Mouse (Mus musculus): ENCODE data around the gene F7. TPM values are rescaled to one million over a fixed set of nuclear protein-coding genes. Genes with fewer than 3 reads are reported as not detected.

The F7 gene
- polyA plus RNA-seq (2016; fragmentation: Nextera tagmentation; extraction: Ambion mirVana) = not detected in 2 replicates

DNA sequence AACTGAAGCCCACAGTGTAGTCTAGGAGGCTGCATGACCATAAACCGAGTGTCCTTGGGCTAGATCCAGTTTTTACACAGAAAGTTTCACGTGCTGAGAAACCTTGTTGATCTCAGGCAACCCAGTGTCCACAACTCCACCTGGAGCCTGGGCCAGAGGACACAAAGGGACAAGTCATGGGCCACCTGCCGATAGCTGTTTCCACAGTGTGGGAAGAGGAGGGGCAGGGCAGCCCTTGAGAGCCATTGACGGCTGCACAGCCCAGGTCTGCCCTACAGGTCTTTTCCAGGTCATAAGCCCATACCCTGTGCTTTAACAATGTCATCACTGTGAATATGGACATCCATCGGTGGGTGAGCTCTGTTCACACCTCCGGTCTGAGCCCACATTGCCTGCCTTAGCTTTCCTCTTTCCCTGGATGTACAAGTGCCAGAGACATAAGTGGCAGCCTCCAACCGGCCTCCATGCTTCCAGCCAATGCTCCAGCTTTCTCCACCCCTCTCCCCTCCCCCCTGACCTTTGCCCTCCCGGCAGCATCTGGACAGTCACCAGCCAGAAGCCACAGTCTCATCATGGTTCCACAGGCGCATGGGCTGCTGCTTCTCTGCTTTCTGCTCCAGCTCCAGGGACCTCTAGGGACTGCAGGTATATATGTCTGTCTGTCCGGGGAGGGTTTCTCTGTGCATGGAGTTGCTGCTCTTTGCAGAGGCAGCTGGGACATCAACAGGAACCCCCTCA lies at the start of gene F7:
Gene F7, plus strand, starts transcription at position 548 of the 738 bp plus-strand sequence.
- H3K36me3 ChIP-seq = peaks cover 5% of the 10 kb centered on the region; the same call in 1 of the 2 replicates
- no peak within 1 kb of the TSS for H3K4me3 ChIP-seq
- no peak for ATAC-seq (ENCODE audit: low FRiP score)
- H3K27me3 ChIP-seq = no peaks in the 10 kb centered on the region
- H3K27ac ChIP-seq = no peak within 1 kb of the TSS
- H3K9ac ChIP-seq = no peak within 1 kb of the TSS
- no peaks in the 10 kb centered on the region for H3K9me3 ChIP-seq (replicated peaks)
- 62% methylated on average over 10 of the region's 10 CpGs for WGBS
- H3K4me2 ChIP-seq (replicated peaks) = no peak within 1 kb of the TSS
- H3K4me1 ChIP-seq = peaks cover 2% of the 10 kb centered on the region; the same call in 1 of the 2 replicates

DNA sequence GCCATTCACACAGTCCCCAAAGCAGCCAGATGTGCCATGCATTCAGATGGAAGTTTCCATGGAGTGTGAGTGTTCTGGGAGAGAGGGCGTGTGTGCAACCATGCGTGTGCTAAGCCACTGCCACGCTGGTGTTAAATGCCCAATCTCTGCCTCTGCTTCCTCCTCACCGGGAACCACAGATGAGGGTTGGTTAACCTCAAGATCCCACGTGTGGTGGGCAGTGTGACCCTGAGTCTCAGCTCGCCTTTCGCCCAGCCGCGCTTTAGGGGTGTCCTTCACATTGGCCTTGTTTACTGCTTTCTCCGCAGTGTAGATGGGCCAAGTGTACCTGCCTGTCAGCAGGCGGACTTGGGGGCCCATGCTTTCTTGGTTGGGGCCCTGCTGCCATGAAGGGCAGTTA lies 49.5 kb upstream of the F7 start:
- peaks cover 5% of the 10 kb centered on the region; the same call in 1 of the 2 replicates for H3K4me1 ChIP-seq
- H3K27ac ChIP-seq = no peak overlapping the region
- no peak overlapping the region for H3K9ac ChIP-seq
- no peaks in the 10 kb centered on the region for H3K9me3 ChIP-seq (replicated peaks)
- no peaks in the 10 kb centered on the region for H3K27me3 ChIP-seq
- no peak overlapping the region for H3K4me3 ChIP-seq
- no peak for ATAC-seq (ENCODE audit: low FRiP score)
- H3K36me3 ChIP-seq = peaks cover 71% of the 10 kb centered on the region
- no peak overlapping the region for H3K4me2 ChIP-seq (replicated peaks)
- 86% methylated on average over 11 of the region's 11 CpGs for WGBS

DNA sequence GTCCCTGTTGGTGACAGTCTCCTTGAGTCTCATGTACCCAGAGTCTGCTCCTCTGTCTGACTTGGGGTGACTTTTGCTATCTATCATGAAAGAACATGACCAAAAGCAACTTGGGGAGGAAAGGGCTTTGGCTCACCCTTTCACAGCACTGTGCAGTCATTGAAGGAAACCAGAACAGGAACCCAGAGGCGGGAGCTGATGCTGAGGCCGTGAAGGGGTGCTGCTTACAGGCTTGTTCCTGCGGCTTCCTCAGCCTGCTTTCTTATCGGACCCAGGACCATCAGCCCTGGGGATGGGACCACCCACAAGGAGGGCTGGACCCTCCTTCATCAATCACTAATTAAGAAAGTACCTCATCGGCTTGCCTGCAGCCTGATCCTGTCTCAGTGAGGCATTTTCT lies 49.1 kb upstream of the F7 start:
- Histone ChIP-seq H3K9ac (no peak overlapping the region), H3K27ac (no peak overlapping the region), H3K36me3 (peaks cover 75% of the 10 kb centered on the region), H3K9me3 (replicated peaks) (no peaks in the 10 kb centered on the region), H3K27me3 (no peaks in the 10 kb centered on the region), H3K4me2 (replicated peaks) (no peak overlapping the region), H3K4me3 (no peak overlapping the region), H3K4me1 (peaks cover 3% of the 10 kb centered on the region; the same call in 1 of the 2 replicates)
- WGBS = 66% methylated on average over 5 of the region's 5 CpGs
- no peak for ATAC-seq (ENCODE audit: low FRiP score)

DNA sequence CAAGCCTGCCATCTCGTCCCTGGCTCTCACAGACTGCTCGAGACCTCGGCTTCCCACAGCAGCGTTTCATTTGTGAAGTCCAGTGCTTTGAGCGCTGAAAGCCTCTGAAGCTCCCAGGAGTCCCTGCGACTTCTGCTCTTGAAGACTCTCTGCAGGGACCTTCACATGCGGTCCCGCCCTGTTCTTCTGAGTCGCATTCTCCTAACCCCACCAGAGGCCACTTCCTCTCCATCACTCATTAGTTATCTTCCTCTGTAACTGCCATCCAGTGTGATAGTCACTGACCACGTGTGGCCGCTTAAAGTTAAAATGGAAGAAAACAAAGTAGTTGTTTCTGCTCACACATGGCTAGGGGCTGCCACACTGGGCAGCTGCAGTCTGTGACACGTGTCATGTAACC lies 48.5 kb upstream of the F7 start:
- Histone ChIP-seq H3K9ac (no peak overlapping the region), H3K4me1 (no peaks in the 10 kb centered on the region; the same call in 1 of the 2 replicates), H3K36me3 (peaks cover 77% of the 10 kb centered on the region), H3K4me3 (no peak overlapping the region), H3K9me3 (replicated peaks) (no peaks in the 10 kb centered on the region), H3K27me3 (no peaks in the 10 kb centered on the region), H3K27ac (no peak overlapping the region), H3K4me2 (replicated peaks) (no peak overlapping the region)
- WGBS = 76% methylated on average over 12 of the region's 12 CpGs
- no peak for ATAC-seq (ENCODE audit: low FRiP score)

DNA sequence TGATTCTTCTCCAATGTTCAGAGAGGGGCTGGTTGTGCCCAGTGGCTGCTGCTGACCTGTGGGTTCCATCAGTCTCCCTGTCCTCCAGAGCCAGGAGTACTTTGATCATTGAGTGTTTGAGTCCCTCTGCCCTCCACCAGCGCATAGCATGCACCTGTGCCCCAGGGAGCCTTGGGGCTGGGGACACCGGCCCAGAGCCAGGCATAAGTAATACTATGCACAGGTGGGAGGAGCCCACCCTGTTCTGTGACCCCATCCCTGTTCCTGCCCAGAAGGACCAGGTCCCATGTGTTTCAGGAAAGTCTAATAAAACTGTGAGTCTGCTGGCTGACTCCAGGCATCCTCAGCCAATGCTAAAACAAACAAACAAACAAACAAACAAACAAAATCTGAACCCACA lies 47.5 kb upstream of the F7 start:
- Histone ChIP-seq H3K27me3 (no peaks in the 10 kb centered on the region), H3K9ac (no peak overlapping the region), H3K4me1 (no peaks in the 10 kb centered on the region), H3K27ac (no peak overlapping the region), H3K4me2 (replicated peaks) (no peak overlapping the region), H3K4me3 (no peak overlapping the region), H3K9me3 (replicated peaks) (no peaks in the 10 kb centered on the region), H3K36me3 (peaks cover 77% of the 10 kb centered on the region)
- peak; percentile 38; the same call in 1 of the 2 replicates for ATAC-seq (ENCODE audit: low FRiP score)
- WGBS = 49% methylated on average over 2 of the region's 2 CpGs

DNA sequence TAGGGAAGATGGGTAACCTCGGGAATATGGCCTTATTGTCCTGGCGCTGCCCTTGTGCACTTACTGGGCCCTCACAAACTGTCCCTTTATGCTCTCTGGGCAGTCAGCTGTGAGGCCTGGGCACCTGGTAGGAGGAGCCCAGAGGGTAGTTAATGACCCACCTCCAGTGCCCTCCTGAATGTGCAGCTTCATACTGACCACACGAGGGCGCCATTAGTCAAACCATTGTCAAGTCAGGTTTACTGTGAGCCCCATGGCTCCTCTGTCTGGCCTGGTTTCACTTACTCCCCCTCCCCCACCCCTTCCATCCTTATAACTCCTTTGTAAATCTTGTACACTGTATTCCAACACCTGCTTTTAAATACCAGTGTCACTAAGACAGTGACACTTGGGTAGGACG lies 47.1 kb upstream of the F7 start:
- no peaks in the 10 kb centered on the region for H3K4me1 ChIP-seq
- ATAC-seq (ENCODE audit: low FRiP score) = peak; percentile 33; the same call in 1 of the 2 replicates
- H3K9me3 ChIP-seq (replicated peaks) = no peaks in the 10 kb centered on the region
- H3K36me3 ChIP-seq = peaks cover 74% of the 10 kb centered on the region
- H3K4me2 ChIP-seq (replicated peaks) = no peak overlapping the region
- no peaks in the 10 kb centered on the region for H3K27me3 ChIP-seq
- no peak overlapping the region for H3K9ac ChIP-seq
- no peak overlapping the region for H3K4me3 ChIP-seq
- 21% methylated on average over 5 of the region's 5 CpGs for WGBS
- H3K27ac ChIP-seq = no peak overlapping the region

DNA sequence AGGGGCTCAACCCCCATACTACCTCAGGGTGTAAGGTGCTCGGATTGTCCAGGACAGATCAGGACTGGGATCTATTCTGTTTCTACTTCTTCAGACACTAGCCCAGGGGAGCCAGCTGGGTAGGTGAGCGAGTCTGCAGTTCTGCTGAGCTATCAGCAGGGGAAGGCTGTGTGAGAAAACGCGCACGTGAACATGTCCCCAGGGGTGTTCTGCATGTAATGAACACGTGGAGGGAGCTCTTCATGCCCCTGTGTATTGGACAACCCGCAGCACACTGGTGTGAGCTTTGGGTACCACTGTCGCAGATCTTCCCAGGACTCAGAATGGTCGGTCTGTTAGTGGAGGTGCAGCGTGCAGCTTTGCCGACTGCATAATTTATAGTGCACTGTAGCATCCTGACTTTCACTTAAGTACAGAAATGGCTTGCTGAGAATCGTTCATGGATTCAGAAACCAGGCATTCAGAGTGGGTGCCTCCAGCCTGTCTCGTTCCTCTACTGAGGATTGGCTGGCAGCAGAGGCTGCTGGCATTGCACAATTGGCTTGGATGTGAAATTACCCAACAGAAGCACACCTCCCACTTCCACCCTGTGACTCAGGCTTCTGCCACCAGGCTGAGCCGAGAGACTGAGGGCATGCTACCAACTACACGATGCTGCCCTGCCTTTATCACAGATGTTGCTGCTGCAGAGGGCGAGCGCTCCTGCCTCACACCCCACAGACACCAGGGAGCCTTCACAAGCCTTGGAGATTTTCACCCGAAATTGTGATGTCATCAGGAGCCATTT lies 42.0 kb upstream of the F7 start:
- peaks cover 65% of the 10 kb centered on the region for H3K36me3 ChIP-seq
- WGBS = 87% methylated on average over 18 of the region's 18 CpGs
- H3K27me3 ChIP-seq = no peaks in the 10 kb centered on the region
- H3K4me2 ChIP-seq (replicated peaks) = no peak overlapping the region
- no peak overlapping the region for H3K4me3 ChIP-seq
- no peak overlapping the region for H3K9ac ChIP-seq
- H3K9me3 ChIP-seq (replicated peaks) = no peaks in the 10 kb centered on the region
- ATAC-seq (ENCODE audit: low FRiP score) = no peak
- no peak overlapping the region for H3K27ac ChIP-seq
- H3K4me1 ChIP-seq = no peaks in the 10 kb centered on the region

DNA sequence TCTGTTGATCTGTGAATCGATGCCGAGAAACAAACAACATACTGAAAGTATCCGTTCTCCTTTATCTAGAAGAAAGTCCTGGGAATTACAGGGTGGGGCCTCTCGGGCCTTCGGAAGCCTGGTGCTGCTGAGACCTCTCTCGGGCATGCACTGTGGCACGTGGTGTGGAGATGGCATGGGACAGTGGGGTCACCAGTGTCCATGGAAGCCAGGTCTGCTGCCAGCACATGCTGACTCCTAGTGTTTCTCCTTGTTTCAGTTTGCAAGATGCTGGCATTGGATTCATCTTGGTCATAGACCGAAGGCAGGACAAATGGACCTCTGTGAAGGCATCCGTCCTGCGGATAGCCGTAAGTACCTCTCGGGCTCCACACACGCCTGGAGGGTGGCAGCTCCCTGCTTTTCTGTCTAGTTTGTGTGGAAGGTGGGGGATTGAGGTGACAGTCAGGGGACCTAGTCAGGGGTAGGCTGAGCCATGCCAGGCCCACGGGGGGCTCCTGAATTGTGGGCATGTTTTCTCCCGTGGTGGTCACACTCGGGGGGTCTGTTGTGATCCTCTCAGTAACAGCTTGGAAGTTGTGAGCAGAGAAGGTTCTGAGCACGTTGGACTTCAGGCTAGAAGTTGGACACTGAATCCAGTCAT lies 41.1 kb upstream of the F7 start:
- no peaks in the 10 kb centered on the region for H3K9me3 ChIP-seq (replicated peaks)
- no peaks in the 10 kb centered on the region for H3K4me1 ChIP-seq
- H3K27ac ChIP-seq = no peak overlapping the region
- no peak for ATAC-seq (ENCODE audit: low FRiP score)
- no peaks in the 10 kb centered on the region for H3K27me3 ChIP-seq
- no peak overlapping the region for H3K9ac ChIP-seq
- WGBS = 90% methylated on average over 17 of the region's 17 CpGs
- H3K36me3 ChIP-seq = peaks cover 59% of the 10 kb centered on the region
- no peak overlapping the region for H3K4me2 ChIP-seq (replicated peaks)
- H3K4me3 ChIP-seq = no peak overlapping the region

DNA sequence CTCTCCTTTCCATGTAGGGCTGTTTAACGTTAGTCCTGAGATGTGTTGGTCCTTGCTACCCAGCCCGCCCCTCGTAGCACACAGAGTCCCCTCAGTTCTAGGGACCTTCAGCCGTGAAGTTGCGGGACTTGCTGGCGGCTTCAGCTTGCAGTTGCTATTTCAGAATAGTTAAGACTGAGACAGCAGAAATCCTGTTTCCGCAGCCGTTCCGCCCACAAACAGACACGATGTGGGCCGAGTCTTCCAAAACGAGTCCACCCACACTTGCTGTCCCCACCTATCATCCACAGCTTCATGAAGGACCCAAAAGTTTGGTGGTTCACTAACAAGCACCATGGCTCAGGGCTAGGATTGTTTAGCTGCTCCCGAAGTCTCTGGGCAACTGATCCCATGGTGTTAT lies 40.6 kb upstream of the F7 start:
- H3K27me3 ChIP-seq = no peaks in the 10 kb centered on the region
- H3K36me3 ChIP-seq = peaks cover 59% of the 10 kb centered on the region
- ATAC-seq (ENCODE audit: low FRiP score) = no peak
- no peaks in the 10 kb centered on the region for H3K9me3 ChIP-seq (replicated peaks)
- no peak overlapping the region for H3K9ac ChIP-seq
- 84% methylated on average over 13 of the region's 13 CpGs for WGBS
- H3K4me1 ChIP-seq = no peaks in the 10 kb centered on the region
- H3K27ac ChIP-seq = no peak overlapping the region
- H3K4me2 ChIP-seq (replicated peaks) = no peak overlapping the region
- H3K4me3 ChIP-seq = no peak overlapping the region

DNA sequence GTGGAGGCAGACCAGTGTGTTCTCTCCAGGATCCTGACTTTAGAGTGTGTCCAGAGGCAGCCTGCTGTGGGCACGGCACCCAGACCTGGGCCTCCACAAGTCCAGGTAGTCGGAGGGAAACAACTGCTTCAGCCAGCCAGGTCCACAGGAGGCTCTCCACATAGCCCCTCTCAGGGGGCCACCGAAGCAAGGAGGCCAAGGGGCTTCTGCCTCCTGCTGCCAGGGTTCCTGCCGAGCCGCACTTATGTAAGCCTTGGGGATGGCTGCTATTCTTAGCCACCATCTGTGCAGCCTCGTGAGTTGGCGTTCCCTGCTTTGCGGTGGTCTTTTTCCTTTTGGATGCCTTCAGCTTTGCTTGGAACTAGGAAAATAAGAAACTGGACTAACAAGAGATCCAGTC lies 38.3 kb upstream of the F7 start:
- Histone ChIP-seq H3K4me3 (no peak overlapping the region), H3K36me3 (peaks cover 55% of the 10 kb centered on the region), H3K9me3 (replicated peaks) (no peaks in the 10 kb centered on the region), H3K27ac (no peak overlapping the region), H3K4me1 (no peaks in the 10 kb centered on the region), H3K4me2 (replicated peaks) (no peak overlapping the region), H3K9ac (no peak overlapping the region), H3K27me3 (no peaks in the 10 kb centered on the region)
- WGBS = 65% methylated on average over 8 of the region's 8 CpGs
- no peak for ATAC-seq (ENCODE audit: low FRiP score)

DNA sequence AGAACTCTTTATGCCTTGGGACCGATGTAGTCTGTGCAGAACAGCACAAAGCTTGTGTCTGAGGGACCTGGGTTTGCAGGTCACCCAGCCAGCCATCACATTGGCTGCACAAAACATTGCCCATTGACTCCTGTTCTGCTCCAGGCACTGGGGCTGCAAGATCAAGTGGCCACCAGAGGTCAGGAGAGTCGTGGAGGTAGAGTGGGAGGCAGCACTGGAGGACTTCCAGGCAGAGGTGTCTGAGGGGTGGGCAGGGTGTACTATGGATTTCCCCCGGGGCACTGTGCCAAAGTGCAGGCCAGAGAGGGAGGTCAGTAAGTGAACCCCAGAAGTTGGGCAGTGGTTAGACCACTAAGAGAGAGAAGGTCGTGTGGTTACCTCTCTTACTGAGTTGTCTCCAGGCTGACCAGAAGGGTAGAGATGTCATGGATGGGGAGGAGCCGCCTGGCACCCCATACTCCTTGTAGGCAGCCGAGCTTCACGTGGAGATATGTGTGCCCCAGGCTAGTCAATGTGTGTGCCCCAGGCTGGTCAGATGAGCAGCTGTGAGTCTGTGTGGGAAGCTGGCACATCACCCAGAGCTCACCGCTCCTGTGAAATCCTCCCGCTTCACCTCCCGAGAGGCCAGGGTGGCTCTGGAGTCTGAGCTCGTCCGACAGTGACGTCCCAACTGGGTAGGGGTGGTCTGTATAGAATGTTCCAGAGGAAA lies 37.0 kb upstream of the F7 start:
- H3K4me2 ChIP-seq (replicated peaks) = no peak overlapping the region
- ATAC-seq (ENCODE audit: low FRiP score) = no peak
- H3K4me3 ChIP-seq = no peak overlapping the region
- no peaks in the 10 kb centered on the region for H3K27me3 ChIP-seq
- WGBS = 81% methylated on average over 13 of the region's 13 CpGs
- H3K27ac ChIP-seq = no peak overlapping the region
- H3K36me3 ChIP-seq = peaks cover 55% of the 10 kb centered on the region
- H3K4me1 ChIP-seq = no peaks in the 10 kb centered on the region
- H3K9ac ChIP-seq = no peak overlapping the region
- H3K9me3 ChIP-seq (replicated peaks) = no peaks in the 10 kb centered on the region

DNA sequence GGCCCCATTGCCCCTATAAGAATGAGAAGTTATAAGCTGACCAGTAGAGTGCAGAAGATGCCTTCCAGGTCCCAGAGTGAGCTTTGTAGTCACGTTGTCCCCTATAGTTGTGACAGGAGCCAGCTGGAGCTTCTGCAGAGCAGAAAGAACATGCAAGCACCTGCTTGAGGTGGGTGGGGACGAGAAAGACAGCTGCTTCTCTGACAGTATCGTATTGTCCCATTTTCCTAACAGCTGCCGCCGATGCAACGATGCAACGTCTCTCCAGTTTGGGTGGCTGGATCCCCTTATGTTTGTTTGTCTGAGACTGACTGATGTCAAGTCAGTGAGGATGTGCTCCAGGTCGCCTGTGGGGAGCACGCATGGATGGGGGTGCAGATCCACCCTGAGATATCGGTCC lies 34.4 kb upstream of the F7 start:
- WGBS = 87% methylated on average over 10 of the region's 10 CpGs
- H3K9ac ChIP-seq = no peak overlapping the region
- peaks cover 5% of the 10 kb centered on the region; the same call in 1 of the 2 replicates for H3K4me1 ChIP-seq
- no peak overlapping the region for H3K4me2 ChIP-seq (replicated peaks)
- no peaks in the 10 kb centered on the region for H3K9me3 ChIP-seq (replicated peaks)
- H3K27ac ChIP-seq = no peak overlapping the region
- H3K27me3 ChIP-seq = no peaks in the 10 kb centered on the region
- no peak overlapping the region for H3K4me3 ChIP-seq
- peaks cover 52% of the 10 kb centered on the region for H3K36me3 ChIP-seq
- no peak for ATAC-seq (ENCODE audit: low FRiP score)

Data from hindbrain, embryonic 12.5 days (tissue).